Mouse (Mus musculus): Measurements from ENCODE around the gene Igsf21. TPM values are rescaled to one million over a fixed set of nuclear protein-coding genes. Genes with fewer than 3 reads are reported as not detected.

The Igsf21 gene
- polyA plus RNA-seq, 1 experiment: not detected

- no peak for TF ChIP-seq POLR2A (IDR thresholded peaks at IDR 0.05; ENCODE audit: insufficient read length, low read depth)
- no peak for TF ChIP-seq MAX (IDR thresholded peaks at IDR 0.05; ENCODE audit: low read depth)
- no peak for TF ChIP-seq REST (IDR thresholded peaks at IDR 0.05; ENCODE audit: insufficient read depth, insufficient read length)
- no peak for TF ChIP-seq MYOG (IDR thresholded peaks at IDR 0.05; ENCODE audit: control insufficient read depth in 1 of 3, insufficient read depth in 1 of 3, insufficient read length in 2 of 3, low read depth in 2 of 3)
- TF ChIP-seq CEBPB (IDR thresholded peaks at IDR 0.05; ENCODE audit: insufficient read depth, poor library complexity, severe bottlenecking): no peak
- no peak for TF ChIP-seq SRF (IDR thresholded peaks at IDR 0.05; ENCODE audit: control insufficient read depth, insufficient read length, low read depth)
- no peak for TF ChIP-seq MYOD1 (IDR thresholded peaks at IDR 0.05; ENCODE audit: control insufficient read depth in 1 of 3, insufficient read length in 2 of 3, low read depth in 2 of 3)
- no peak for TF ChIP-seq USF1 (IDR thresholded peaks at IDR 0.05; ENCODE audit: low read depth)
- no peak for TF ChIP-seq E2F4 (IDR thresholded peaks at IDR 0.05; ENCODE audit: insufficient read depth)
- TF ChIP-seq TCF12 (IDR thresholded peaks at IDR 0.05; ENCODE audit: insufficient read depth, poor library complexity, severe bottlenecking): no peak
- no peak for TF ChIP-seq TCF3 (IDR thresholded peaks at IDR 0.05; ENCODE audit: insufficient read length, low read depth)
- no peak for TF ChIP-seq POLR2AphosphoS2 (IDR thresholded peaks at IDR 0.05; ENCODE audit: insufficient read length, low read depth)
- H3K27me3 ChIP-seq (ENCODE audit: control insufficient read depth, insufficient read depth, insufficient read length): peaks cover 14% of the 10 kb centered on the region
- no peak overlapping the region for H3ac ChIP-seq (ENCODE audit: control insufficient read depth, insufficient read length)
- H3K36me3 ChIP-seq (ENCODE audit: control insufficient read depth, insufficient read depth): no peaks in the 10 kb centered on the region
- H3K4me3 ChIP-seq: no peak overlapping the region
- no peaks in the 10 kb centered on the region for H3K79me2 ChIP-seq (ENCODE audit: control insufficient read depth, insufficient read depth)
- no peak overlapping the region for H3K4me2 ChIP-seq (ENCODE audit: low read depth)
Measured at GRCm38 (mm10) chr4:140188626-140189025, 58.0 kb downstream of the Igsf21 start.

GRCm38 (mm10) chr4:140187404-140188145, 59.0 kb downstream of the Igsf21 start:
- no peak for TF ChIP-seq TCF12 (IDR thresholded peaks at IDR 0.05; ENCODE audit: insufficient read depth, poor library complexity, severe bottlenecking)
- TF ChIP-seq MYOG (IDR thresholded peaks at IDR 0.05; ENCODE audit: control insufficient read depth in 1 of 3, insufficient read depth in 1 of 3, insufficient read length in 2 of 3, low read depth in 2 of 3): no peak
- no peak for TF ChIP-seq TCF3 (IDR thresholded peaks at IDR 0.05; ENCODE audit: insufficient read length, low read depth)
- no peak for TF ChIP-seq POLR2A (IDR thresholded peaks at IDR 0.05; ENCODE audit: insufficient read length, low read depth)
- TF ChIP-seq MAX (IDR thresholded peaks at IDR 0.05; ENCODE audit: low read depth): no peak
- TF ChIP-seq MYOD1 (IDR thresholded peaks at IDR 0.05; ENCODE audit: control insufficient read depth in 1 of 3, insufficient read length in 2 of 3, low read depth in 2 of 3): no peak
- no peak for TF ChIP-seq CEBPB (IDR thresholded peaks at IDR 0.05; ENCODE audit: insufficient read depth, poor library complexity, severe bottlenecking)
- no peak for TF ChIP-seq POLR2AphosphoS2 (IDR thresholded peaks at IDR 0.05; ENCODE audit: insufficient read length, low read depth)
- no peak for TF ChIP-seq REST (IDR thresholded peaks at IDR 0.05; ENCODE audit: insufficient read depth, insufficient read length)
- no peak for TF ChIP-seq SRF (IDR thresholded peaks at IDR 0.05; ENCODE audit: control insufficient read depth, insufficient read length, low read depth)
- no peak for TF ChIP-seq E2F4 (IDR thresholded peaks at IDR 0.05; ENCODE audit: insufficient read depth)
- TF ChIP-seq USF1 (IDR thresholded peaks at IDR 0.05; ENCODE audit: low read depth): no peak
- Histone ChIP-seq H3K27me3 (ENCODE audit: control insufficient read depth, insufficient read depth, insufficient read length) (peaks cover 14% of the 10 kb centered on the region), H3K4me2 (ENCODE audit: low read depth) (no peak overlapping the region), H3ac (ENCODE audit: control insufficient read depth, insufficient read length) (no peak overlapping the region), H3K79me2 (ENCODE audit: control insufficient read depth, insufficient read depth) (no peaks in the 10 kb centered on the region), H3K36me3 (ENCODE audit: control insufficient read depth, insufficient read depth) (no peaks in the 10 kb centered on the region), H3K4me3 (no peak overlapping the region)

GRCm38 (mm10) chr4:140179576-140179975, 67.0 kb downstream of the Igsf21 start:
- no peak overlapping the region for H3ac ChIP-seq (ENCODE audit: control insufficient read depth, insufficient read length)
- TF ChIP-seq POLR2AphosphoS2 (IDR thresholded peaks at IDR 0.05; ENCODE audit: insufficient read length, low read depth) (no peak), TCF3 (IDR thresholded peaks at IDR 0.05; ENCODE audit: insufficient read length, low read depth) (no peak), USF1 (IDR thresholded peaks at IDR 0.05; ENCODE audit: low read depth) (no peak), MAX (IDR thresholded peaks at IDR 0.05; ENCODE audit: low read depth) (no peak), SRF (IDR thresholded peaks at IDR 0.05; ENCODE audit: control insufficient read depth, insufficient read length, low read depth) (no peak), MYOG (IDR thresholded peaks at IDR 0.05; ENCODE audit: control insufficient read depth in 1 of 3, insufficient read depth in 1 of 3, insufficient read length in 2 of 3, low read depth in 2 of 3) (no peak), E2F4 (IDR thresholded peaks at IDR 0.05; ENCODE audit: insufficient read depth) (no peak), REST (IDR thresholded peaks at IDR 0.05; ENCODE audit: insufficient read depth, insufficient read length) (no peak), POLR2A (IDR thresholded peaks at IDR 0.05; ENCODE audit: insufficient read length, low read depth) (no peak), TCF12 (IDR thresholded peaks at IDR 0.05; ENCODE audit: insufficient read depth, poor library complexity, severe bottlenecking) (no peak), MYOD1 (IDR thresholded peaks at IDR 0.05; ENCODE audit: control insufficient read depth in 1 of 3, insufficient read length in 2 of 3, low read depth in 2 of 3) (no peak), CEBPB (IDR thresholded peaks at IDR 0.05; ENCODE audit: insufficient read depth, poor library complexity, severe bottlenecking) (no peak)
- no peaks in the 10 kb centered on the region for H3K36me3 ChIP-seq (ENCODE audit: control insufficient read depth, insufficient read depth)
- no peak overlapping the region for H3K4me2 ChIP-seq (ENCODE audit: low read depth)
- H3K4me3 ChIP-seq: no peak overlapping the region
- no peaks in the 10 kb centered on the region for H3K79me2 ChIP-seq (ENCODE audit: control insufficient read depth, insufficient read depth)
- H3K27me3 ChIP-seq (ENCODE audit: control insufficient read depth, insufficient read depth, insufficient read length): no peaks in the 10 kb centered on the region

- H3K79me2 ChIP-seq (ENCODE audit: control insufficient read depth, insufficient read depth): no peaks in the 10 kb centered on the region
- no peak overlapping the region for H3ac ChIP-seq (ENCODE audit: control insufficient read depth, insufficient read length)
- no peak overlapping the region for H3K4me3 ChIP-seq
- no peaks in the 10 kb centered on the region for H3K27me3 ChIP-seq (ENCODE audit: control insufficient read depth, insufficient read depth, insufficient read length)
- no peak overlapping the region for H3K4me2 ChIP-seq (ENCODE audit: low read depth)
- no peaks in the 10 kb centered on the region for H3K36me3 ChIP-seq (ENCODE audit: control insufficient read depth, insufficient read depth)
- TF ChIP-seq MYOG (IDR thresholded peaks at IDR 0.05; ENCODE audit: control insufficient read depth in 1 of 3, insufficient read depth in 1 of 3, insufficient read length in 2 of 3, low read depth in 2 of 3): no peak
- no peak for TF ChIP-seq MYOD1 (IDR thresholded peaks at IDR 0.05; ENCODE audit: control insufficient read depth in 1 of 3, insufficient read length in 2 of 3, low read depth in 2 of 3)
- no peak for TF ChIP-seq SRF (IDR thresholded peaks at IDR 0.05; ENCODE audit: control insufficient read depth, insufficient read length, low read depth)
- no peak for TF ChIP-seq E2F4 (IDR thresholded peaks at IDR 0.05; ENCODE audit: insufficient read depth)
- no peak for TF ChIP-seq POLR2AphosphoS2 (IDR thresholded peaks at IDR 0.05; ENCODE audit: insufficient read length, low read depth)
- TF ChIP-seq POLR2A (IDR thresholded peaks at IDR 0.05; ENCODE audit: insufficient read length, low read depth): no peak
- no peak for TF ChIP-seq MAX (IDR thresholded peaks at IDR 0.05; ENCODE audit: low read depth)
- no peak for TF ChIP-seq USF1 (IDR thresholded peaks at IDR 0.05; ENCODE audit: low read depth)
- no peak for TF ChIP-seq TCF12 (IDR thresholded peaks at IDR 0.05; ENCODE audit: insufficient read depth, poor library complexity, severe bottlenecking)
Measured at GRCm38 (mm10) chr4:140177055-140177454, 69.5 kb downstream of the Igsf21 start.

Measured in myocyte (in vitro differentiated cells).